Mouse (Mus musculus): ENCODE measurements around the gene Rps18. TPM values are rescaled to one million over a fixed set of nuclear protein-coding genes. Genes with fewer than 3 reads are reported as not detected.
A peak's percentile ranks its signal among the peaks of the same experiment; 100 is the strongest.

The Rps18 gene
- total and polyA plus RNA-seq, 2 experiments from 2014 or later = 845 to 1,548 TPM

- no peaks in the 10 kb centered on the region for H3K4me1 ChIP-seq (ENCODE audit: control insufficient read depth, insufficient read depth)
- H3K4me3 ChIP-seq (ENCODE audit: low read depth, low read length) = no peak overlapping the region
- H3K9me3 ChIP-seq (replicated peaks; ENCODE audit: control insufficient read depth, low read length) = peaks cover 7% of the 10 kb centered on the region; the same call in 1 of the 2 replicates
- H3K27me3 ChIP-seq (ENCODE audit: control insufficient read depth, insufficient read depth, low read length) = peaks cover 12% of the 10 kb centered on the region
- H3K9ac ChIP-seq (replicated peaks; ENCODE audit: low read depth, low read length) = no peak overlapping the region
- DNase-seq (ENCODE audit: low spot score) = peak; percentile 44
- no peak overlapping the region for H3K4me2 ChIP-seq (ENCODE audit: low read depth, low read length)
- no peaks in the 10 kb centered on the region for H3K36me3 ChIP-seq (replicated peaks; ENCODE audit: control insufficient read depth, insufficient read depth, low read length)
- no peak for TF ChIP-seq EP300 (IDR thresholded peaks at IDR 0.05; ENCODE audit: low read depth)
- no peak for TF ChIP-seq CTCF (IDR thresholded peaks at IDR 0.05; ENCODE audit: low read depth)
- no peak overlapping the region for H3K27ac ChIP-seq (ENCODE audit: low read depth)
- WGBS = 0% methylated on average over 1 of the region's 1 CpGs
- peak; percentile 36; the same call in 1 of the 2 replicates for ATAC-seq (ENCODE audit: insufficient read depth, low read depth)
Measured at GRCm38 (mm10) chr17:33972691-33973090, 16.9 kb upstream of the Rps18 start.

- Histone ChIP-seq H3K9me3 (replicated peaks; ENCODE audit: control insufficient read depth, low read length) (peaks cover 7% of the 10 kb centered on the region; the same call in 1 of the 2 replicates), H3K4me1 (ENCODE audit: control insufficient read depth, insufficient read depth) (no peaks in the 10 kb centered on the region), H3K27ac (ENCODE audit: low read depth) (no peak overlapping the region), H3K36me3 (replicated peaks; ENCODE audit: control insufficient read depth, insufficient read depth, low read length) (peaks cover 13% of the 10 kb centered on the region), H3K27me3 (ENCODE audit: control insufficient read depth, insufficient read depth, low read length) (no peaks in the 10 kb centered on the region), H3K4me3 (ENCODE audit: low read depth, low read length) (no peak overlapping the region), H3K9ac (replicated peaks; ENCODE audit: low read depth, low read length) (no peak overlapping the region), H3K4me2 (ENCODE audit: low read depth, low read length) (no peak overlapping the region)
- WGBS = 75% methylated on average over 4 of the region's 4 CpGs
- DNase-seq (ENCODE audit: low spot score) (no peak), ATAC-seq (ENCODE audit: insufficient read depth, low read depth) (no peak)
- no peak for TF ChIP-seq EP300 (IDR thresholded peaks at IDR 0.05; ENCODE audit: low read depth)
- 0 out of 2 replicates have a peak, but pooled peaks have one; percentile 22 for TF ChIP-seq CTCF (IDR thresholded peaks at IDR 0.05; ENCODE audit: low read depth)
Measured at GRCm38 (mm10) chr17:33969394-33969793, 13.6 kb upstream of the Rps18 start.

GRCm38 (mm10) chr17:33968927-33969326 lies 13.1 kb upstream of the Rps18 start:
- 28% methylated on average over 5 of the region's 5 CpGs for WGBS

GRCm38 (mm10) chr17:33968489-33968888 lies 12.7 kb upstream of the Rps18 start:
- TF ChIP-seq CTCF (IDR thresholded peaks at IDR 0.05; ENCODE audit: low read depth) (peak; percentile 95), EP300 (IDR thresholded peaks at IDR 0.05; ENCODE audit: low read depth) (no peak)
- DNase-seq (ENCODE audit: low spot score) = peak; percentile 68
- peaks cover 7% of the 10 kb centered on the region; the same call in 1 of the 2 replicates for H3K9me3 ChIP-seq (replicated peaks; ENCODE audit: control insufficient read depth, low read length)
- no peak overlapping the region for H3K27ac ChIP-seq (ENCODE audit: low read depth)
- no peaks in the 10 kb centered on the region for H3K4me1 ChIP-seq (ENCODE audit: control insufficient read depth, insufficient read depth)
- no peaks in the 10 kb centered on the region for H3K27me3 ChIP-seq (ENCODE audit: control insufficient read depth, insufficient read depth, low read length)
- peak; percentile 75 for ATAC-seq (ENCODE audit: insufficient read depth, low read depth)
- H3K4me3 ChIP-seq (ENCODE audit: low read depth, low read length) = no peak overlapping the region
- no peak overlapping the region for H3K9ac ChIP-seq (replicated peaks; ENCODE audit: low read depth, low read length)
- 2% methylated on average over 9 of the region's 9 CpGs for WGBS
- H3K36me3 ChIP-seq (replicated peaks; ENCODE audit: control insufficient read depth, insufficient read depth, low read length) = peaks cover 18% of the 10 kb centered on the region
- H3K4me2 ChIP-seq (ENCODE audit: low read depth, low read length) = no peak overlapping the region

More at GRCm38 (mm10) chr17:33968927-33969326, 13.1 kb upstream of the Rps18 start:
- H3K4me2 ChIP-seq (ENCODE audit: low read depth, low read length) = no peak overlapping the region
- H3K4me3 ChIP-seq (ENCODE audit: low read depth, low read length) = no peak overlapping the region
- peaks cover 7% of the 10 kb centered on the region; the same call in 1 of the 2 replicates for H3K9me3 ChIP-seq (replicated peaks; ENCODE audit: control insufficient read depth, low read length)
- H3K36me3 ChIP-seq (replicated peaks; ENCODE audit: control insufficient read depth, insufficient read depth, low read length) = peaks cover 15% of the 10 kb centered on the region
- no peak overlapping the region for H3K9ac ChIP-seq (replicated peaks; ENCODE audit: low read depth, low read length)
- peak; percentile 65; the same call in 1 of the 2 replicates for ATAC-seq (ENCODE audit: insufficient read depth, low read depth)
- no peak overlapping the region for H3K27ac ChIP-seq (ENCODE audit: low read depth)
- TF ChIP-seq CTCF (IDR thresholded peaks at IDR 0.05; ENCODE audit: low read depth) (peak; percentile 38), EP300 (IDR thresholded peaks at IDR 0.05; ENCODE audit: low read depth) (no peak)
- DNase-seq (ENCODE audit: low spot score) = peak; percentile 31
- H3K27me3 ChIP-seq (ENCODE audit: control insufficient read depth, insufficient read depth, low read length) = no peaks in the 10 kb centered on the region
- H3K4me1 ChIP-seq (ENCODE audit: control insufficient read depth, insufficient read depth) = no peaks in the 10 kb centered on the region

GRCm38 (mm10) chr17:33965846-33966550 lies 10.2 kb upstream of the Rps18 start:
- DNase-seq (ENCODE audit: low spot score) (no peak), ATAC-seq (ENCODE audit: insufficient read depth, low read depth) (no peak)
- no peaks in the 10 kb centered on the region for H3K27me3 ChIP-seq (ENCODE audit: control insufficient read depth, insufficient read depth, low read length)
- TF ChIP-seq CTCF (IDR thresholded peaks at IDR 0.05; ENCODE audit: low read depth) (no peak), EP300 (IDR thresholded peaks at IDR 0.05; ENCODE audit: low read depth) (no peak)
- no peak overlapping the region for H3K27ac ChIP-seq (ENCODE audit: low read depth)
- H3K9me3 ChIP-seq (replicated peaks; ENCODE audit: control insufficient read depth, low read length) = peaks cover 7% of the 10 kb centered on the region; the same call in 1 of the 2 replicates
- H3K36me3 ChIP-seq (replicated peaks; ENCODE audit: control insufficient read depth, insufficient read depth, low read length) = peaks cover 37% of the 10 kb centered on the region
- 84% methylated on average over 16 of the region's 16 CpGs for WGBS
- no peaks in the 10 kb centered on the region for H3K4me1 ChIP-seq (ENCODE audit: control insufficient read depth, insufficient read depth)
- H3K9ac ChIP-seq (replicated peaks; ENCODE audit: low read depth, low read length) = no peak overlapping the region
- no peak overlapping the region for H3K4me2 ChIP-seq (ENCODE audit: low read depth, low read length)
- H3K4me3 ChIP-seq (ENCODE audit: low read depth, low read length) = no peak overlapping the region

Measured in heart, postnatal 0 days (tissue).